Mouse (Mus musculus) ES-Bruce4 (cell line): ENCODE results near the gene Enc1. TPM values are rescaled to one million over a fixed set of nuclear protein-coding genes. Genes with fewer than 3 reads are reported as not detected.

Experiments used
- H3K27ac ChIP-seq: 2 replicates; pipeline ENCODE4 v1.5.1; 2012; ENCODE audit warnings: low read length, inconsistent platforms; ENCODE audit not compliant: insufficient read depth
- H3K27me3 ChIP-seq: 2 replicates; pipeline ENCODE4 v1.6.1; 2012; ENCODE audit warnings: mild to moderate bottlenecking, low read length, inconsistent platforms; ENCODE audit not compliant: control insufficient read depth, poor library complexity, insufficient read depth, severe bottlenecking
- H3K36me3 ChIP-seq: 2 replicates; pipeline ENCODE4 v1.6.1; 2012; ENCODE audit warnings: inconsistent platforms, mild to moderate bottlenecking, low read length, moderate library complexity; ENCODE audit not compliant: control insufficient read depth, poor library complexity, insufficient read depth, severe bottlenecking
- H3K4me1 ChIP-seq: one replicate; pipeline ENCODE4 v1.8.1; 2011; ENCODE audit warnings: low read length; ENCODE audit not compliant: control insufficient read depth, insufficient read depth
- H3K4me3 ChIP-seq: 2 replicates; pipeline ENCODE4 v1.5.1; 2011; ENCODE audit warnings: low read depth, mild to moderate bottlenecking, low read length
- H3K9ac ChIP-seq: 2 replicates; pipeline ENCODE4 v1.6.1; 2012; ENCODE audit warnings: low read depth, mild to moderate bottlenecking, inconsistent platforms; ENCODE audit not compliant: poor library complexity, severe bottlenecking
- H3K9me3 ChIP-seq: replicated peaks from 2 replicates; pipeline ENCODE4 v1.6.1; 2012; ENCODE audit warnings: mild to moderate bottlenecking, low read length, inconsistent platforms; ENCODE audit not compliant: control insufficient read depth, poor library complexity, insufficient read depth, severe bottlenecking
- CTCF ChIP-seq: IDR thresholded peaks from one replicate; pipeline ENCODE4 v1.8.1; 2011; ENCODE audit warnings: low read depth, low read length
- EP300 ChIP-seq: IDR thresholded peaks from 2 replicates; pipeline ENCODE4 v1.6.1; 2011; ENCODE audit warnings: low read depth, low read length; ENCODE audit not compliant: insufficient read depth
- POLR2A ChIP-seq: IDR thresholded peaks from one replicate; pipeline ENCODE4 v1.8.1; 2011; ENCODE audit warnings: low read length; ENCODE audit not compliant: insufficient read depth
- polyA plus RNA-seq: library from polyadenylated mRNA; stranded (reverse); fragments of >200 nt; gene quantifications from 2 replicates; pipeline ENCODE4 v1.2.4, GENCODE M21; 2011; ENCODE audit warnings: low read depth; ENCODE audit not compliant: missing spikeins, insufficient read depth, insufficient read length

Enc1 gene
- polyA plus RNA-seq, 1 experiment: 83.0 TPM

GRCm38 (mm10) chr13:97287046-97287445 is 46.1 kb downstream of the Enc1 start:
- Histone ChIP-seq H3K4me3 (no peak overlapping the region), H3K9me3 (no peaks in the 10 kb centered on the region), H3K4me1 (peaks cover 17% of the 10 kb centered on the region), H3K9ac (no peak overlapping the region), H3K36me3 (no peaks in the 10 kb centered on the region), H3K27me3 (no peaks in the 10 kb centered on the region), H3K27ac (no peak overlapping the region)
- TF ChIP-seq POLR2A (no peak), CTCF (no peak), EP300 (no peak)

GRCm38 (mm10) chr13:97290747-97291146 is 49.8 kb downstream of the Enc1 start:
- no peaks in the 10 kb centered on the region for H3K27me3 ChIP-seq
- TF ChIP-seq CTCF: no peak
- no peak for TF ChIP-seq POLR2A
- no peak for TF ChIP-seq EP300
- H3K36me3 ChIP-seq: no peaks in the 10 kb centered on the region
- H3K4me3 ChIP-seq: no peak overlapping the region
- H3K4me1 ChIP-seq: peaks cover 8% of the 10 kb centered on the region
- H3K9me3 ChIP-seq: no peaks in the 10 kb centered on the region
- H3K27ac ChIP-seq: peak overlapping the region; percentile 46; the same call in 1 of the 2 replicates
- H3K9ac ChIP-seq: no peak overlapping the region

- no peaks in the 10 kb centered on the region for H3K27me3 ChIP-seq
- H3K9me3 ChIP-seq: no peaks in the 10 kb centered on the region
- H3K4me3 ChIP-seq: no peak overlapping the region
- TF ChIP-seq POLR2A: no peak
- TF ChIP-seq CTCF: no peak
- no peak for TF ChIP-seq EP300
- H3K27ac ChIP-seq: peak overlapping the region; percentile 46; the same call in 1 of the 2 replicates
- no peaks in the 10 kb centered on the region for H3K36me3 ChIP-seq
- no peak overlapping the region for H3K9ac ChIP-seq
- peaks cover 6% of the 10 kb centered on the region for H3K4me1 ChIP-seq
Observed at GRCm38 (mm10) chr13:97291354-97291753, 50.4 kb downstream of the Enc1 start.

GRCm38 (mm10) chr13:97292026-97292425 is 51.1 kb downstream of the Enc1 start:
- TF ChIP-seq CTCF: no peak
- TF ChIP-seq EP300: peak; percentile 98
- Histone ChIP-seq H3K27ac (peak overlapping the region; percentile 29), H3K36me3 (no peaks in the 10 kb centered on the region)

GRCm38 (mm10) chr13:97292451-97293245 is 51.7 kb downstream of the Enc1 start:
- Histone ChIP-seq H3K9ac (0 out of 2 replicates have a peak overlapping the region, but pooled peaks have one; percentile 25), H3K9me3 (no peaks in the 10 kb centered on the region), H3K27ac (peak overlapping the region; percentile 63), H3K4me1 (peaks cover 5% of the 10 kb centered on the region), H3K36me3 (no peaks in the 10 kb centered on the region), H3K27me3 (no peaks in the 10 kb centered on the region), H3K4me3 (no peak overlapping the region; the same call in 1 of the 2 replicates)
- no peak for TF ChIP-seq POLR2A
- TF ChIP-seq EP300: 0 out of 2 replicates have a peak, but pooled peaks have one; percentile 37

More at GRCm38 (mm10) chr13:97292026-97292425, 51.1 kb downstream of the Enc1 start:
- H3K4me1 ChIP-seq: peaks cover 6% of the 10 kb centered on the region
- no peak overlapping the region for H3K9ac ChIP-seq
- H3K27me3 ChIP-seq: no peaks in the 10 kb centered on the region
- no peaks in the 10 kb centered on the region for H3K9me3 ChIP-seq
- H3K4me3 ChIP-seq: no peak overlapping the region
